Mouse (Mus musculus): ENCODE data around the gene Ift140.

- TF ChIP-seq CTCF (IDR thresholded peaks at IDR 0.05; ENCODE audit: low read depth) (no peak), EP300 (IDR thresholded peaks at IDR 0.05; ENCODE audit: low read depth) (no peak)
These were observed 28.7 kb upstream of the Ift140 start for GRCm38 (mm10) chr17:24987221-24987620.

Measured in heart, postnatal 0 days (tissue).